Mouse (Mus musculus): ENCODE results near the gene Clps. TPM values are rescaled to one million over a fixed set of nuclear protein-coding genes. Genes with fewer than 3 reads are reported as not detected.

Gene Clps
- polyA plus RNA-seq, 1 experiment, result not detected

- TF ChIP-seq FOSL1 (IDR thresholded peaks at IDR 0.05; ENCODE audit: insufficient read depth, low read length, poor library complexity, severe bottlenecking), result no peak
- no peak for TF ChIP-seq MYOD1 (IDR thresholded peaks at IDR 0.05; ENCODE audit: control insufficient read depth, insufficient read length, low read depth)
- Histone ChIP-seq H3K79me3 (ENCODE audit: low read depth) (no peaks in the 10 kb centered on the region), H3K79me2 (ENCODE audit: control insufficient read depth, insufficient read depth) (no peaks in the 10 kb centered on the region), H3K4me3 (ENCODE audit: insufficient read depth, poor library complexity, severe bottlenecking) (no peak overlapping the region), H3K27me3 (ENCODE audit: control insufficient read depth, insufficient read depth, insufficient read length) (no peaks in the 10 kb centered on the region), H3K36me3 (ENCODE audit: control insufficient read depth, insufficient read depth) (peaks cover 86% of the 10 kb centered on the region), H3ac (ENCODE audit: control insufficient read depth, insufficient read length, low read depth) (no peak overlapping the region)
Observed at GRCm38 (mm10) chr17:28591476-28591875, 30.9 kb upstream of the Clps start.

GRCm38 (mm10) chr17:28590596-28590995, 30.0 kb upstream of the Clps start:
- H3K27me3 ChIP-seq (ENCODE audit: control insufficient read depth, insufficient read depth, insufficient read length), result no peaks in the 10 kb centered on the region
- no peaks in the 10 kb centered on the region for H3K79me2 ChIP-seq (ENCODE audit: control insufficient read depth, insufficient read depth)
- H3K4me3 ChIP-seq (ENCODE audit: insufficient read depth, poor library complexity, severe bottlenecking), result no peak overlapping the region
- peaks cover 77% of the 10 kb centered on the region for H3K36me3 ChIP-seq (ENCODE audit: control insufficient read depth, insufficient read depth)
- no peak for TF ChIP-seq MAX (IDR thresholded peaks at IDR 0.05)
- no peak for TF ChIP-seq MYOG (IDR thresholded peaks at IDR 0.05; ENCODE audit: control insufficient read depth, extremely low read depth, insufficient read length)
- H3K79me3 ChIP-seq (ENCODE audit: low read depth), result no peaks in the 10 kb centered on the region
- no peak overlapping the region for H3ac ChIP-seq (ENCODE audit: control insufficient read depth, insufficient read length, low read depth)

GRCm38 (mm10) chr17:28588591-28588990, 28.0 kb upstream of the Clps start:
- no peaks in the 10 kb centered on the region for H3K27me3 ChIP-seq (ENCODE audit: control insufficient read depth, insufficient read depth, insufficient read length)
- no peaks in the 10 kb centered on the region for H3K79me2 ChIP-seq (ENCODE audit: control insufficient read depth, insufficient read depth)
- TF ChIP-seq MAX (IDR thresholded peaks at IDR 0.05) (no peak), FOSL1 (IDR thresholded peaks at IDR 0.05; ENCODE audit: insufficient read depth, low read length, poor library complexity, severe bottlenecking) (no peak), USF1 (IDR thresholded peaks at IDR 0.05; ENCODE audit: low read depth) (no peak), CEBPB (IDR thresholded peaks at IDR 0.05; ENCODE audit: low read depth) (no peak), CTCF (IDR thresholded peaks at IDR 0.05; ENCODE audit: control insufficient read depth, insufficient read depth, insufficient read length) (no peak), MYOG (IDR thresholded peaks at IDR 0.05; ENCODE audit: control insufficient read depth, extremely low read depth, insufficient read length) (no peak), MYOD1 (IDR thresholded peaks at IDR 0.05; ENCODE audit: control insufficient read depth, insufficient read length, low read depth) (no peak)
- no peak overlapping the region for H3ac ChIP-seq (ENCODE audit: control insufficient read depth, insufficient read length, low read depth)
- H3K79me3 ChIP-seq (ENCODE audit: low read depth), result no peaks in the 10 kb centered on the region
- H3K4me3 ChIP-seq (ENCODE audit: insufficient read depth, poor library complexity, severe bottlenecking), result no peak overlapping the region
- peaks cover 63% of the 10 kb centered on the region for H3K36me3 ChIP-seq (ENCODE audit: control insufficient read depth, insufficient read depth)

- Histone ChIP-seq H3K36me3 (ENCODE audit: control insufficient read depth, insufficient read depth) (peaks cover 43% of the 10 kb centered on the region), H3K4me3 (ENCODE audit: insufficient read depth, poor library complexity, severe bottlenecking) (no peak overlapping the region), H3ac (ENCODE audit: control insufficient read depth, insufficient read length, low read depth) (no peak overlapping the region), H3K79me3 (ENCODE audit: low read depth) (no peaks in the 10 kb centered on the region), H3K27me3 (ENCODE audit: control insufficient read depth, insufficient read depth, insufficient read length) (no peaks in the 10 kb centered on the region), H3K79me2 (ENCODE audit: control insufficient read depth, insufficient read depth) (no peaks in the 10 kb centered on the region)
- no peak for TF ChIP-seq MAX (IDR thresholded peaks at IDR 0.05)
Observed at GRCm38 (mm10) chr17:28586509-28586908, 25.9 kb upstream of the Clps start.

GRCm38 (mm10) chr17:28581056-28581455, 20.5 kb upstream of the Clps start:
- Histone ChIP-seq H3K79me3 (ENCODE audit: low read depth) (no peaks in the 10 kb centered on the region), H3K27me3 (ENCODE audit: control insufficient read depth, insufficient read depth, insufficient read length) (peaks cover 3% of the 10 kb centered on the region), H3K36me3 (ENCODE audit: control insufficient read depth, insufficient read depth) (no peaks in the 10 kb centered on the region), H3K4me3 (ENCODE audit: insufficient read depth, poor library complexity, severe bottlenecking) (no peak overlapping the region), H3K79me2 (ENCODE audit: control insufficient read depth, insufficient read depth) (no peaks in the 10 kb centered on the region), H3ac (ENCODE audit: control insufficient read depth, insufficient read length, low read depth) (no peak overlapping the region)
- TF ChIP-seq MAX (IDR thresholded peaks at IDR 0.05), result no peak
- no peak for TF ChIP-seq MYOG (IDR thresholded peaks at IDR 0.05; ENCODE audit: control insufficient read depth, extremely low read depth, insufficient read length)
- no peak for TF ChIP-seq CEBPB (IDR thresholded peaks at IDR 0.05; ENCODE audit: low read depth)
- TF ChIP-seq FOSL1 (IDR thresholded peaks at IDR 0.05; ENCODE audit: insufficient read depth, low read length, poor library complexity, severe bottlenecking), result no peak
- TF ChIP-seq USF1 (IDR thresholded peaks at IDR 0.05; ENCODE audit: low read depth), result no peak
- no peak for TF ChIP-seq CTCF (IDR thresholded peaks at IDR 0.05; ENCODE audit: control insufficient read depth, insufficient read depth, insufficient read length)
- TF ChIP-seq MYOD1 (IDR thresholded peaks at IDR 0.05; ENCODE audit: control insufficient read depth, insufficient read length, low read depth), result no peak

- TF ChIP-seq MAX (IDR thresholded peaks at IDR 0.05), result peak; percentile 88
- no peak for TF ChIP-seq CTCF (IDR thresholded peaks at IDR 0.05; ENCODE audit: control insufficient read depth, insufficient read depth, insufficient read length)
- no peak overlapping the region for H3K4me3 ChIP-seq (ENCODE audit: insufficient read depth, poor library complexity, severe bottlenecking)
- peaks cover 3% of the 10 kb centered on the region for H3K27me3 ChIP-seq (ENCODE audit: control insufficient read depth, insufficient read depth, insufficient read length)
- no peak overlapping the region for H3ac ChIP-seq (ENCODE audit: control insufficient read depth, insufficient read length, low read depth)
- H3K36me3 ChIP-seq (ENCODE audit: control insufficient read depth, insufficient read depth), result no peaks in the 10 kb centered on the region
- H3K79me2 ChIP-seq (ENCODE audit: control insufficient read depth, insufficient read depth), result no peaks in the 10 kb centered on the region
- H3K79me3 ChIP-seq (ENCODE audit: low read depth), result no peaks in the 10 kb centered on the region
Observed at GRCm38 (mm10) chr17:28580396-28580795, 19.8 kb upstream of the Clps start.
